Mouse (Mus musculus): ENCODE data around the gene Loxl1. TPM values are rescaled to one million over a fixed set of nuclear protein-coding genes. Genes with fewer than 3 reads are reported as not detected.
A peak's percentile ranks its signal among the peaks of the same experiment; 100 is the strongest.

Gene Loxl1
- 10 to 100 TPM; 20.4 to 28.6 (median 23.0) TPM for total RNA-seq (2022)

GRCm38 (mm10) chr9:58312944-58313359, at the start of gene Loxl1:
Gene Loxl1 (minus strand): TSS chr9:58313186.
- DNase-seq: peak; percentile 61

- no peak for DNase-seq
These were observed 49.0 kb upstream of the Loxl1 start for GRCm38 (mm10) chr9:58361956-58362355.

DNA sequence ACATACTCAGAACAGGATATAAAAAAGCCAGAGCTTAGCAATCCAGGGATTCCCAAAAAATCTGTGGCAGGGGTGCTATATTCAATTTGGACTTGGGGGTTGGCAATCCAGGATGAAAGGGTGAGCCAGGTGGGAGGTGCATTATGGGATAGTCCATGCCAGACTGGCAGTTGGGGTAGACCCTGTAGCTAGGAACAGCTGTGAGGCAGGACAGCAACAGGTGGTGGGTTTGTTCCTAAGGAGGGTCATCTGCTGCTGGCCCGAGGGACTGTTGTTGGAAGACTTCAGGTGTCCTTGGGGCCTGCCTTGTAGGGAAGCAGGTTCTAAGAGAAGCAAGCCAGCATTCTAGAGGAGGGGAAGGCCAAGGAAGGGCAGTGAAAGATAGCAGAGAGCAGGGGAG, 48.4 kb upstream of the Loxl1 start:
- no peak for DNase-seq

DNA sequence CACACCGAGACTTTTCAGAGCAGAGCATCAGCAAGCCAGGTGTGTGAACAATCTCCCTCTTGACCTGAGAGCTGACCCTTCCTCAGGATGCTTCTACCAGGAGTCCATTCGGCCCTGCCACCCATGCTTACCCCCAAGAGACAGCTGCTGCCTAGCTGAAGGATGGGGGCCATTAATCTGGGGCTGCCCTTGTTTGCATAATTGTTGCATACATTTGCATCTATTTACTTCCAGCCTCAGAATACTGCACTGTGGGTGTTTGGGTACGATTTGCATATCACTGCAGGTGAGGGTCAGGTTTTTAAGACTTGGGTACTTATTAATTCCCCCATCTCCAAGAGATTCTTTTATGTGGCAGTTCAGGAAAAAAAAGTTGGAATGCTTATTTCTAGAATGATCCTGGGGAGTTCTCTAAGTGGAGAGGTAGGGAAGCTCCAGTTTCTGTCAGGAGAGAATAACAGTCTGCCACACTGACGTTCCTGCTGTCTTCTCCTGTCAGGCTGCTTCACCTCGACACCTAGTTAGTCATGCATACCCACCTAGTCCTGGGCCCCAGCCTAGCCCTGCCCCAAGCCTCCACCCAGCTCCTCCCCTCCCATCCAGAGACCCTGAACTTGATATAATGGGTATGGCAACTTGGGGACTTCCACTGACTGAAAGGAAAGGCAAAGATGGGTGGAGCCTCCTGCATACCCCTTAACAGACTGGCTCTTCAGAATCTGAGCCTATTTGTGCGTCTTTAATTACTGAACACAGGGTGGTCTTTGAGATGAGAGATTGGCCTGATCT, 42.5 kb upstream of the Loxl1 start:
- DNase-seq: no peak

DNA sequence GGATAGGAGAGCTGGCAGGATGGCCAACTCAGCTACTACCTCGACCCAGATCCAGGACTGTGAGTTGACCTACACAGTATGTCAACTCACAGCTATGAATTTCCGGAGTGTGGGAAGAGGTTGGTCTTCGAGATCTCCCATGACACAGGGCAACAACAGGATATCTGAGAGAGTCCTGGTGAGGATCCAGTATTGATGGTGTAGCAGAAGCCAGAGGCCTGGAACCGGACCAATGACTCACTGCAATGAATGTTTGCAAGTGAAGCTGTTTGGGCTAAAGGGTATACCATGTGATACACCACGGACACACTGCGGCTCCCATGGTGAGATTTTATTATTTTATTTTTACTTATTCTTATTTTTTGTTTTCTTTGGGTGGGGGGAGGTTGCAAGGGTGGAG, 41.7 kb upstream of the Loxl1 start:
- DNase-seq: no peak

GRCm38 (mm10) chr9:58353224-58353623, 40.2 kb upstream of the Loxl1 start:
- DNase-seq: no peak

GRCm38 (mm10) chr9:58347795-58348194, 34.8 kb upstream of the Loxl1 start:
- no peak for DNase-seq

- no peak for DNase-seq
These were observed 33.5 kb upstream of the Loxl1 start for GRCm38 (mm10) chr9:58346498-58346897.

GRCm38 (mm10) chr9:58345963-58346362, 33.0 kb upstream of the Loxl1 start:
- no peak for DNase-seq

DNA sequence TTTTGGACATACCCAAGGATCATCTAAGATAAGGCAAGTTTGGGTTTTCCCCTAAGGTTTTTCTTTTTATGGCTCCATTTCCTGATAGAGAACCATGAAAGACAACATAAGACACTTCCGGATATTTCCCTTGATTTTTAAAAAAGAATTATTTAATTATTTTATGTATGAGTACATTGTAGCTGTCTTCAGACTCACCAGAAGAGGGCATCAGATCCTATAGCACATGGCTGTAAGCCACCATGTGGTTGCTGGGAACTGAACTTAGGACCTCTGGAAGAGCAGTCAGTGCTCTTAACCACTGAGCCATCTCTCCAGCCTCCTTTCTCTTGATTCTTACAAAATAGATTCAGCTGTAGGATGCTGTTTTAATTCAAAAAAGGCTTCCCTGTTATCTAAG, 28.8 kb upstream of the Loxl1 start:
- no peak for DNase-seq

- DNase-seq: no peak
These were observed 23.8 kb upstream of the Loxl1 start for GRCm38 (mm10) chr9:58336650-58337281.

DNA sequence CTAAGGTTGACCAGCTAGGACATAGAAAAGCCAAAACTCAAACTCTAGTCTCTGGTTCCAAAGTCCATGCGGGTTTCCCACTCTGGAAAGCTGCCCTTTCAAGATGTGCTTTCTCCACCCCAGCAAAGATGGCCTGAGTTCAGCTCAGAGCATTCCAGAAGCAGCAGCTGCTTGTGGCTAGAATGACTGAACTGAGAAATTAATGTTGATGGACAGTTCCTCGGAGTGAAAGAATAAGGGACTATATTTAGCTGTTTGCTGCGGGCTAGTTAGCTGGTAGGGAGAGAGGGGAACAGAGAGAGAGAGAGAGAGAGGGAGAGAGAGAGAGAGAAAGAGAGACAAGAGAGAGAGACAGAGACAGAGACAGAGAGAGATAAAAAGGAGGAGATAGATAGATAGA, 18.3 kb upstream of the Loxl1 start:
- DNase-seq: no peak

DNA sequence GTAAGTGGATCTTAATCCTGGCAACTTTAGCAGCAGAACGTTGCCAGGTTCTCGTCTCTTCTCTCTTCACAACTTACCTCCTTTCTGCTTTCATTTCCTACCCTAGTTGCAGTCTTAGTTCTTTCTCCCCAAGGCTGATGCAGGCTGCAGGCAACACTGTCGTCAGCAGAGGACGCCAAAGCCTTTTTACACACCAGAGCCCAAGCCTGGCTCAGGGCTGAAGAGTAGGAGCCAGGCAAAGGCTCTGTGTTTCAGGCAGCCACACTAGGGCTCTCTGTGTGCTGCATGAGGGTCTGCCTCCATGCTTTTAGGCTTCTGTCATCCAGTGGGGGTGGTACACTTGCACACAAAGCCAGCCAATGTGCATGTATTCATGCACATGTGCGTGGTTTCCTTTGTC, 17.3 kb upstream of the Loxl1 start:
- no peak for DNase-seq

DNA sequence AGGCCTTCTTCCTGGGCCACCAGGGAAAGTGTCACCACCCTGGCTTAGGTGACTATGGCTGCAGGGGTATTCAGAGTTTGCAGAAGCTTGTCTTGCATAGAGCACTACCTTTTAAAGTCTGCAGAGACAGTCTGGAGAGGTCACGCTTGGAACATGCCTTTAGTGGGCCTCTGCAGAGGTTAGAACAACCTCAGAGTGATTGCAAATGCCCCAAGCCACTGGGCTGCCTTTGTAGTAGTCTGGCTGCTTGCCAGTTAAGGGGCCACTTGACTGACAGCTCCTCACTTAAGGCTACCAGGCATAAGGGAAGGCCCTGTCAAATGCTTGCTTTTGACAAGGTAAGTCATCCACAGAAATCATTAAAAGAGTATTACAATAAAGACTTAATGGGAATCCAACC, 14.4 kb upstream of the Loxl1 start:
- DNase-seq: no peak

DNA sequence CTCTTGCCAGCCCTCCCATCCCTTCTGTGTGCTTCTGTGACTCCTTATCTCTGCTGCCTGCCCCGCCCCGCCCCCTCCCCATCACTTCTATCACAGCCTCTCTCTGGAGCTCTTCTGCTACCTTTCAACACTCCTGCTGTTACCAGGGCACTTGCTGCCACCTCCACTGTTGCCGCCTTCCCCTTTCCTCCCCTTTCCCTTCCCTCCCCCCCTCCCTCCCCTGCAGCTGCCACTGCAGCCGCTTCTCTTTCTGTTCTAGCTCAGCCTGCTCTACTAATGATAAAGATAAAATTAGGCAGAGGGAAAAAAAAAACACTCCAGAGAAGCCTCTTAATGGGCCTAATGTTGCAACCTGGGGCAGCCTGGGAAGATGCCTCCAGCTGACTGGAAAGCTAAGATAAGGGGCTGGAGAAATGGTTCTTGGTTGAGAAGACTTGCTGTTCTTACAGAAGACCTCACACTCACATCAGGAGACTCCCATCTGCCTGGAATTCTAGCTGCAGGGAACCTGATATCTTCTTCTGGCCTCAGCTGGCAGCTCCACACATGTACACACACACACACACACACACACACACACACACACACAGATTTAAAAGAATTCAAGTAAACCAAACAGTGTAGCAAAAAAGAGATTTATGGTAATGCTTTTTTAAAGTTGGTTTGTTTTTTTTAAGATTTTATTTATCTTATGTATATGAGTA, 13.6 kb upstream of the Loxl1 start:
- no peak for DNase-seq

DNA sequence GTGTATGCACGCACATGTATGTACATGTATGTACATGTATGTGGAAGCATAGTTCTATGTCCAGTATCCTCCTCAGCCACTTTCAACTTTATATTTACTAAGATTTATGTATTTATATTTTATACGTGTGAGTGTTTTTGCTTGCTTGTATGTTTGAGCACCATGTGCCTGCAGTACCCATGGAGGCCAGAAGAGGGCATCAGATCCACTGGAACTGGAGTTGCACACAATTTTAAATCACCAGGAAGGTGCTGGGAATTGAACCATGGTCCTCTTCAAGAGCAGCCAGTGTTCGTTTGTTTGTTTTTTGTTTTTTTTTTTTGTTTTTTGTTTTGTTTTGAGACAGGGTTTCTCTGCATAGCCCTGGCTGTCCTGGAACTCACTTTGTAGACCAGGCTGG, 8.7 kb upstream of the Loxl1 start:
- DNase-seq: no peak

DNA sequence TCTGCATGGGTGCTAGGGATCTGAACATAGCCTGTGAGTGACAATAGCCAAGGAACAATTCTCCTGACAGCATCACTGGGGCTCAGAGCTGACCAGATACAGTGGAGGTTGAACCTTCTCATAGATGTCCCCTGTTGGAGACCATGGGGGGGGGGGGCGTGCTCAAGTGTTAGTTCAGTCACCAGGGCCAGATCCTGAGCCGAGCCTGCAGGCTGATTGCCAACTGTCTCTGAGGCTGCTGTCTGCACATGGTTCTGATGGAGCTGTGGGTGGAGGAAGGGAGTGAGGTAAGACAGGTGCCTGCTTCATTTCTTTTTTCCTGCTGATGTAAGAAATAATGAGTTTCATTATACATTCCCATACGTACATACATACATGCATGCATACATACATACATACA, 5.3 kb upstream of the Loxl1 start:
- no peak for DNase-seq

- no peak for DNase-seq
These were observed 4.4 kb upstream of the Loxl1 start for GRCm38 (mm10) chr9:58317381-58317780.

DNA sequence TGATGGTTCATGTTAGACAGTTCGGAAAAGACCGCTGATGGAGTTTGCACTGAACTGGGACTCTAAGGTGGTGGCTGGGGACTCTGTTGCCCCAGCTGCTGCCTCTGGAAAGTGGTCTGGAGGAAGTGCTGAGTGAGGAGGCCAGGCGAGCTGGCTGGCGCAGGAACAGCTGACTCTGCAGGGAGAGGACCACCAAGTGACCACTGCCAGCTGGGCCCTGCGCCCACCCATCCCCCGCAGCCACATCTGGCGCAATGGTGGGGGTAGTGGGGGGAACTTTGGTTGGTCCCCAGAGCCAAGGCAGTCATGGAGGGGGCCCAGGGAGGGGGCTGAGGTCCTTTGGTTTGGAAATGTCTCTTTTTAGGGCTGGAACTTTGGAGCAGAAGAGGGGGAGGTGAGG, 3.8 kb upstream of the Loxl1 start:
- no peak for DNase-seq

GRCm38 (mm10) chr9:58315850-58316249, 2.9 kb upstream of the Loxl1 start:
- DNase-seq: no peak

DNA sequence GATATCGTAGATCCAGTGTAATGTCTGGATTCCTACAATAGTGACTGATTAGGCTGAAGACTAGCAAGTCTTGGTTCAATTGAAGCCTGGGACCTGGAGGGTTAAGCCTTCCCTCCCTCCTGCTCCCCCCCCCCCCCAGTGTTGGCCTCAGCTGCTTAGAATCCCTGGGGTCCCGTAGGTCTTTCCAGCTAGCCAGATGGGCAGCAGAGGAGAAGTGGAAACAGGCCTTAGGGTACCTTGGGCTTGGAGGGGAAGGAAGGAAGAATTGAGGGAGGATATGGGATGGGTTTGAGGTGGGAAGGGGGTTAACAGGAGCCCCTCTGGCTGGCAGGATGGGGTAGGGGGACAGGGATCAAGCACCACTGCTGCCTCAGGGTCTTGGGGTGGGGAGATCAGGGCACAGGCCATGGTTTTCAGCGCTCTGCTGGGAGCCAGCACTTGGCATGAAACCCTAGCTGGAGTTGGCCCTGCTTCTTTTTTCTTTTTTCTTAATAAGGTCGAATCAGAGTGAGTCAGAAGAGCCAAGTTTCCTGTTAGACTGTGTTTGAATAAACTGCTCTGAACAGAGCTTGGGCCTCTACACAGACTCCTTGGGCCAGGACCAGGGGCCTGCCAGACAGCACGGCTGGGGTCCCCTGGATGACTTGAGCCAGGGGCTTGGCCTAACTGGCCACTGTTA, 1.8 kb upstream of the Loxl1 start:
- no peak for DNase-seq

DNA sequence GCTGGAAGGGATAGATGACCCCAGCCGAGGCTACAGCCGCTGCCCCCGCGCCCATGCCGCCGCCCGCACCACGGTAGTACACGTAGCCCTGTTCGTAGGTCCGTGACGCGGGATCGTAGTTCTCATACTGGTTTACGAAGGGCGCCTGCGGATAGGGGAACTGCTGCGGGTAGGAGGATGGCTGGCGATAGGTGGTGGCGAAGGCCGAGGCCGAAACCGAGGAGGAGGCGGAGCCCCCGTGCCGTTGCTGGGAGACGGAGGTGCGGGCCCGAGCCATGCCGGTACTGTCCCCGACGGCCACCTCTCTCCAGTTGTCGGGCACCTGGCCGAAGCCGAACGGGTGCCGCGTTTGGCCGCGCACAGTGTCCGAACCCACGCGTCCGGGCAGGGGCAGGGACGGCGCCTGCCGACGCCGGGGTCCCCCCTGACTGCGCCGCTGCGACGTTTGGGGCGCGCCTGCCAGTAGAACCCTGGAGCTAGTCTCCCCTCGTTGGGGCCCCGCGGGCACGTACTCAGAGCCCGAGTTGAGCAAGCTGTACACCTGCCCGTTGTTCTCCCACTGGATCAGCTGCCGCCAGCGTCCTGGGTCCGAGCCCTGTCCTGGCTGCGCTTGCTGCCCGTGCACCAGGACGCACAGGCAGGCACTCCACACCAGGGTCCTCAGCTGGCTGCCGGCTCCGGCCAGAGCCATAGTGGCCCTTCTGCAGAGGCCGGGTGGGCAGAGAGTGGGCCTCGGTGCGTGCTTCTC, 616 bp downstream of the Loxl1 start:
- DNase-seq: no peak

Data from adrenal gland, adult 8-10 months (tissue).